Mouse (Mus musculus): ENCODE results near the gene Pacs2. TPM values are rescaled to one million over a fixed set of nuclear protein-coding genes. Genes with fewer than 3 reads are reported as not detected.

Gene Pacs2
- polyA plus RNA-seq, 1 experiment = 33.7 TPM

DNA sequence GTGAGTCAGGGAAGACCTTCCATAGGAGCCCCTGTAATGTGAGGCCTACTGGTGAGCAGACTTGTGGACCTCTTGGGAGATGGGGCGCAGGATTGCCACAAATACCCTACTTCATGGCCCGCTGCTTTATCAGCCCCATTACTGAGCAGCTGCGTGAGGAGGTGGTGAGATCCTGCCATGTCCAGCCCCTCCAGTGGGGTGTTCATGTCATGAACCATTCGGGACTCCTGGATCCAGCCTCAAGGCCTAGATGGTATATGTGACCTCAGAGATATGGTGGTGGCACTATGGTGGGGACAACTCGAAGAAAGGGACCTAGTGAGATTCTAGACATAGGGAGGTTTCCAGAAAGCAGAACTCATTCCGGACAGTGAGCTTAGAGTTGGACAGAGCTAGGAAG, 74.8 kb downstream of the Pacs2 start:
- 83% methylated on average over 6 of the region's 6 CpGs for WGBS

DNA sequence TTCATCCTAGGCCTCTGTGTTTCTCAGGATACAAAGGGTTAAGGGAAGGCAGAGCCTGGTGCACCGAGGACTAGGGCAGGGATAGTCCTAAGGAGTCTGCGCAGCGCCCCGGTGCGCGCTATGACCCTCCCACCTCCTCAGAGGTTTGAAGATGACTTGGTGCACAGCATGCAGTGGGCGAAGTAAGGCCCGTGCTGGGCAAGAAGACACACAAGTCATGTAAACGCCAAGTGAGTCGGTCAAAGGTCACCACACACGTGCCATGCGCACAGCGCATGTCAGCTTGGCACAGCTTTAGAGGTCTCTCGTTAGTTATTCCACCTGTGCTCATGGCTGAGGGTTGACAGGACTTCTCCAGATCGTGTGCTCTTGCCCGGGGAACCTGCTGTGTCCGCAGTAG, 75.7 kb downstream of the Pacs2 start:
- Histone ChIP-seq H3K27ac (ENCODE audit: control insufficient read depth, insufficient read depth, low read depth, low read length, poor library complexity) (no peak overlapping the region), H3K4me1 (ENCODE audit: control insufficient read depth, insufficient read depth, low read length) (no peaks in the 10 kb centered on the region), H3K4me3 (replicated peaks; ENCODE audit: control insufficient read depth, low read depth, low read length) (no peak overlapping the region)
- WGBS = 84% methylated on average over 17 of the region's 17 CpGs
- TF ChIP-seq POLR2A (IDR thresholded peaks at IDR 0.05; ENCODE audit: borderline replicate concordance, control insufficient read depth, low read depth, low read length) (no peak), CTCF (IDR thresholded peaks at IDR 0.05; ENCODE audit: control insufficient read depth, insufficient read depth, low read length) (no peak)

More for the DNA sequence above, 74.8 kb downstream of the Pacs2 start:
- TF ChIP-seq POLR2A (IDR thresholded peaks at IDR 0.05; ENCODE audit: borderline replicate concordance, control insufficient read depth, low read depth, low read length) = no peak
- no peak for TF ChIP-seq CTCF (IDR thresholded peaks at IDR 0.05; ENCODE audit: control insufficient read depth, insufficient read depth, low read length)
- Histone ChIP-seq H3K4me1 (ENCODE audit: control insufficient read depth, insufficient read depth, low read length) (no peaks in the 10 kb centered on the region), H3K4me3 (replicated peaks; ENCODE audit: control insufficient read depth, low read depth, low read length) (no peak overlapping the region), H3K27ac (ENCODE audit: control insufficient read depth, insufficient read depth, low read depth, low read length, poor library complexity) (no peak overlapping the region)

DNA sequence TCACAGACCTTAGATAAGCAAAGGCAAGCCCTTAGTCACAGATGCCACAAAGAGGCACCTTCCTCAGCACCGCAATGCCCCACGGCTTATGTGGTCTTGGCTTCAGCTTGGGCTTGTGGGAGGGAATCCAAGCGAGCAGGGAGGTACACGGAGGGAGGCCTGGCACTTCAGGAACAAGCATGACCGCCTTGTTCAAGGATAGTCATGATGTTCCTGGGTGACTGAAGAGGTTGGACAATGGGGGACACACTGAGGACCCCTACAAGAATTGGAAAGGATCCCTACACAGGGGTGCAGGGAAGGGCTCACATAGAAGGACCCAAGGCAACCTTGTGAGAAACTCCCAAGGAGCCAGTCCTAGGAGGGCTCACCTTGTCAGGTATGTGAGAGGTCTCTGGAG, 82.7 kb downstream of the Pacs2 start:
- WGBS = 76% methylated on average over 5 of the region's 5 CpGs
- H3K4me1 ChIP-seq (ENCODE audit: control insufficient read depth, insufficient read depth, low read length) = no peaks in the 10 kb centered on the region; the same call in 1 of the 2 replicates
- no peak overlapping the region for H3K27ac ChIP-seq (ENCODE audit: control insufficient read depth, insufficient read depth, low read depth, low read length, poor library complexity)
- TF ChIP-seq POLR2A (IDR thresholded peaks at IDR 0.05; ENCODE audit: borderline replicate concordance, control insufficient read depth, low read depth, low read length) (no peak), CTCF (IDR thresholded peaks at IDR 0.05; ENCODE audit: control insufficient read depth, insufficient read depth, low read length) (no peak)
- no peak overlapping the region for H3K4me3 ChIP-seq (replicated peaks; ENCODE audit: control insufficient read depth, low read depth, low read length)

DNA sequence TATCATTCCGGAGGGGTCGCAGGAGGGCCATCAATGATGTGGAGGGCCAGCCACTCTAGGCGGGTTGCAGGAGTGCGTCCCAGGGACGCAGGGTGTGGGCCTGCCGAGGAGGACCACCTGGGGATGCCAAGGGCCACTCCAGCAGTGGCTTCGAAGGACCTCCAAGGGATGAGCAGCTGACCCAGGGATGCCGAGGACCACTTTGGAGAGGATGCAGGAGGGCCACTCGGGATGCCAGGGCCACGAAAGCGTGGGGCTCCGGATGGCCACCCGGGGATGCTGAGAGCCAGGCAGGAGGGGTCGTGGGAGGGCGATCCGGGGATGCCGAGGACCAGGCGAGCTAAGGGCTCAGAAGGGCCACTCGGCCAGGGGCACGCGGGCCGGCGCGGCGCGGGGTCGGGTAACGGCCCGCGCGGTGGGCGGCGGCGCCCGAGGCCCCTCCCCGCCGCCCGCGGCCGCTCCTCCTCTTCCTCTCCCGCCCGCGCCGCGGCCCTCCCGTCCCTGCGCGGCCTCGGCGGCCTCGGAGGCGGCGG, 83.5 kb downstream of the Pacs2 start, which contains the start of gene Mta1:
Mta1 (plus strand) TSS at position 530 of the 533 bp plus-strand sequence.
- H3K27ac ChIP-seq (ENCODE audit: control insufficient read depth, insufficient read depth, low read depth, low read length, poor library complexity) = peak within 1 kb of the TSS; percentile 55; the same call in 1 of the 2 replicates
- no peaks in the 10 kb centered on the region; the same call in 1 of the 2 replicates for H3K4me1 ChIP-seq (ENCODE audit: control insufficient read depth, insufficient read depth, low read length)
- peak within 1 kb of the TSS; percentile 72 for H3K4me3 ChIP-seq (replicated peaks; ENCODE audit: control insufficient read depth, low read depth, low read length)
- 12% methylated on average over 34 of the region's 53 CpGs for WGBS
- TF ChIP-seq POLR2A (IDR thresholded peaks at IDR 0.05; ENCODE audit: borderline replicate concordance, control insufficient read depth, low read depth, low read length) (no peak), CTCF (IDR thresholded peaks at IDR 0.05; ENCODE audit: control insufficient read depth, insufficient read depth, low read length) (no peak)

DNA sequence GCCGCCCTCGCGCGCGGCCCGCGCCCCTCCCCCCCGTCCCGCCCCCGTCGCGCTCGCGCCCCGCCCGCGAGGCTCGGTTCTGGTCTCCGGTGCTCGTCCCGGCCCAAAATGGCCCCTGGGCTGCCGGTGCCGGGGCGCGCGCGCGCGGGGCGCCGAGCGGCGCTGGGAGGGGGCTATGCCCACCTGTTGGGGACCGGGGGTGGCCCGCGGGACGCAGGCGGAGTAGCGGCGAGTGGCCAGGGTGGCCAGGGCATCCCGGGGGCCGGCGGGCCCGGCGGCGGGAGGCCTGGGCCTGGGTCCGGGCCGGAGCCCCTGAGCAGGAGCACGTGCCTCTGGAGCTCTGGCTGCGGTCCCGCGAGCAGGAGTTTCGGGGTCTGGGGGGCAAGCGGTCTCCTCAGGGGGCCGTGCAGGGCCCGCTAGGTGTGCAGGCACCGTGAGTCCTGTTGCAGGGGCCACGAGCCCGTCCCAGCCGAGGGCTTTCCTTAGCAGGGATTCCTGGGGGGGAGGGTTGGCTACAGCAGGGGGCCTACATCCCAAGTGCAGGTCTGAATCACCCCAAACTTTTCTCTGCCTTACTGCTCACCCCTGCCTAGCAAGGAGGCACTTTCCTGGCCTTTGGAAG, 84.3 kb downstream of the Pacs2 start:
- Histone ChIP-seq H3K4me3 (replicated peaks; ENCODE audit: control insufficient read depth, low read depth, low read length) (peak overlapping the region; percentile 44), H3K4me1 (ENCODE audit: control insufficient read depth, insufficient read depth, low read length) (no peaks in the 10 kb centered on the region; the same call in 1 of the 2 replicates), H3K27ac (ENCODE audit: control insufficient read depth, insufficient read depth, low read depth, low read length, poor library complexity) (peak overlapping the region; percentile 32; the same call in 1 of the 2 replicates)
- WGBS = 2% methylated on average over 51 of the region's 60 CpGs
- TF ChIP-seq POLR2A (IDR thresholded peaks at IDR 0.05; ENCODE audit: borderline replicate concordance, control insufficient read depth, low read depth, low read length) = no peak
- TF ChIP-seq CTCF (IDR thresholded peaks at IDR 0.05; ENCODE audit: control insufficient read depth, insufficient read depth, low read length) = no peak

DNA sequence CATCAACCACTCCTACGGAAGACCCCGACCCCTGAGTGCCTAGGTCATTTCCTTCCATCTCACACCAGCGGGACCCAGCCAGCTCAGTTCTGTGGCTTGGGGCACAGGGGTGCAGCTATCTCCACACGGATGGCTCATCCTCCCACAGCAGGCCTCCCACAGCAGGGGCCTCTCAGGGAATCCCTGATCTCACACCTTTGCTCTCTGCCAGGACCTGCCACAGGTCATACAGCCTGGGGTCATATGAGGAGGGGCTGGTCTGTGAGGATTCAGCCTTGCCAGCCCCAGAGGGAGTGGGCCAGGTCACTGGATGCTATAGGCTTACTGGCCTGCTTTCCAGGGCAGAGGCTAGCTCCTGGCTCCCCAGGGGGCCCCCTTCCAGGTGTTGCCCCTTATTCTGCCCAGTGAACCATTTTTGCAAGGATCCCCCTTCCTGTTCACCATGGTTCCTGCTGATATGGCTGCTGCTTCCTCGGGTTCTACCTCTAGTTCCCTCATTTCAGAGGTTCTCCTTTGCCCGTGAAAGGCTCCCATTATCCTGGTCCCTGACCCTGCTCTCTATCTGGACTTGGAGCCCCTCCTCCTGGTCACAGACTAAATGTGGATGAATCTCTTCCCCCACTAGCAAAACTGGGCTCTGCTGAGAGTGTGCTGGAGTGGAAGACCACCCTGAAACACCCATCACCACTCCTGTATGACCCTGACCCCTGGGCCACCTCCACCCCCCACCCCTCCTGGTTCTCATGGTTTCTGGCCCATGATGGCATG, 85.3 kb downstream of the Pacs2 start:
- 8% methylated on average over 6 of the region's 6 CpGs for WGBS
- H3K4me3 ChIP-seq (replicated peaks; ENCODE audit: control insufficient read depth, low read depth, low read length) = peak overlapping the region; percentile 44
- no peaks in the 10 kb centered on the region; the same call in 1 of the 2 replicates for H3K4me1 ChIP-seq (ENCODE audit: control insufficient read depth, insufficient read depth, low read length)
- TF ChIP-seq POLR2A (IDR thresholded peaks at IDR 0.05; ENCODE audit: borderline replicate concordance, control insufficient read depth, low read depth, low read length) = no peak
- no peak for TF ChIP-seq CTCF (IDR thresholded peaks at IDR 0.05; ENCODE audit: control insufficient read depth, insufficient read depth, low read length)
- H3K27ac ChIP-seq (ENCODE audit: control insufficient read depth, insufficient read depth, low read depth, low read length, poor library complexity) = no peak overlapping the region

DNA sequence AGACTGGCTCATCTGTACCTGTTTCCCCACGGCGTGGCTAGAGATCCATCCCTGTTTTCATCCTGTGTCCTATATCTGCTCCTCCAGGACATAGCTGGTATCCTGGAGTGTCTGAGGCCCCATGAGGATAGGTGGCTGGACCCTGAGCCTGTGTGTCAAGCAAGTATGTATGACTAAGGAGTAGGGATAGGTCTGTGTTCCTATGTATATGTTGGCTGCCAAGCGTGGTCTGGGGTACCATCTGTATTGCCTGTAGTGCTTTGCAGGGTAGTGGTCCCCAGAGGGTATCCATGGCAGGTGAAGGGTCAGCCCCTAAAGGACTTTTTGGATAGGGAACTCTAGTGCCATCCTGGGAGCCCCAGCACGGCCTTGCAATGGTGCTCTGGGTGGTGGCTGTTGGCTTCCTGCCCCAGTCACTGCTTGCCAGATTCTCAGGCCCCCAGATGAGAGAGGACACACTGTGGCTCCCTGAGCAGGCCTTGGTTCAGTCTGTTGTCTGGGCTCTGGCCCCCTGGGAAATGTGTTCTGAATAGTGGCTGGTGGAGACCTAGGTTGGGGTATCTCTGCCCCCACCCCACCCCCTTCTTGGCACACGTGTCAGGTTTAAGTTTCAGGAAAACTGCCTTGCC, 86.3 kb downstream of the Pacs2 start:
- no peak for TF ChIP-seq CTCF (IDR thresholded peaks at IDR 0.05; ENCODE audit: control insufficient read depth, insufficient read depth, low read length)
- no peak for TF ChIP-seq POLR2A (IDR thresholded peaks at IDR 0.05; ENCODE audit: borderline replicate concordance, control insufficient read depth, low read depth, low read length)
- Histone ChIP-seq H3K4me1 (ENCODE audit: control insufficient read depth, insufficient read depth, low read length) (no peaks in the 10 kb centered on the region; the same call in 1 of the 2 replicates), H3K4me3 (replicated peaks; ENCODE audit: control insufficient read depth, low read depth, low read length) (no peak overlapping the region), H3K27ac (ENCODE audit: control insufficient read depth, insufficient read depth, low read depth, low read length, poor library complexity) (no peak overlapping the region; the same call in 1 of the 2 replicates)
- WGBS = 64% methylated on average over 5 of the region's 5 CpGs
